In genomic region chr2:181459673-181460621, GRCm38 (mm10) we compare ENCODE assay signal across 8 mouse cellular contexts. TPM values are rescaled to one million over a fixed set of nuclear protein-coding genes. Genes with fewer than 3 reads are reported as not detected.
A peak's percentile ranks its signal among the peaks of the same experiment; 100 is the strongest.
DNase-seq lines count a peak whose midpoint lies in the region; ATAC-seq and TF ChIP-seq lines count a peak whose summit lies in the region.

No protein-coding gene starts in this region.

- DNase-seq in B cell, adult 2 months: peak; percentile 45 to 50
- peak; percentile 51 for DNase-seq in adrenal gland, adult 8-10 months
- peak; percentile 79 for DNase-seq in embryonic facial prominence, embryonic 10.5 days (ENCODE audit: low spot score)
- DNase-seq in heart, adult 2 months: peak; percentile 75 to 85
- DNase-seq in kidney, adult 18-20 months: peak; percentile 68
- peak; percentile 89 for DNase-seq in liver, embryonic 13.5 days
- peak; percentile 35 for DNase-seq in naive thymus-derived CD4-positive, alpha-beta T cell, adult 2 months (ENCODE audit: low read depth)

- TF ChIP-seq EP300 in heart, adult 2 months (IDR thresholded peaks at IDR 0.05; ENCODE audit: insufficient read depth, low read depth, low read length): no peak

- under 1% methylated on average over 71 of the region's 71 CpGs for WGBS in embryonic facial prominence, embryonic 10.5 days
- WGBS in heart, adult 2 months: 3% methylated on average over 69 of the region's 71 CpGs
- under 1% methylated on average over 67 of the region's 71 CpGs for WGBS in liver, embryonic 13.5 days (ENCODE audit: insufficient replicate concordance)
- 1% methylated on average over 70 of the region's 71 CpGs for WGBS in stomach, embryonic 16.5 days

- peak overlapping the region; percentile 100 for H3K4me2 ChIP-seq in liver, embryonic 13.5 days
- peak overlapping the region; percentile 99 for H3K4me2 ChIP-seq in stomach, embryonic 16.5 days (ENCODE audit: low read depth, low read length)

- ATAC-seq in liver, embryonic 13.5 days (ENCODE audit: low read depth): peak; percentile 88
- ATAC-seq in stomach, embryonic 16.5 days (ENCODE audit: insufficient read depth, low FRiP score): peak; percentile 39

- H3K4me3 ChIP-seq in embryonic facial prominence, embryonic 10.5 days: peak overlapping the region; percentile 98
- H3K4me3 ChIP-seq in heart, adult 2 months: peak overlapping the region; percentile 89
- peak overlapping the region; percentile 99 for H3K4me3 ChIP-seq in liver, embryonic 13.5 days (replicated peaks)
- H3K4me3 ChIP-seq in stomach, embryonic 16.5 days (replicated peaks; ENCODE audit: low read length): peak overlapping the region; percentile 67

- peaks cover 46% of the 10 kb centered on the region for H3K27me3 ChIP-seq in embryonic facial prominence, embryonic 10.5 days (replicated peaks; ENCODE audit: low read depth, poor library complexity, severe bottlenecking)
- no peaks in the 10 kb centered on the region for H3K27me3 ChIP-seq in heart, adult 2 months (ENCODE audit: control insufficient read depth, insufficient read depth, low read length)
- H3K27me3 ChIP-seq in liver, embryonic 13.5 days: peaks cover 4% of the 10 kb centered on the region; the same call in 1 of the 2 replicates
- H3K27me3 ChIP-seq in stomach, embryonic 16.5 days (ENCODE audit: control insufficient read depth, insufficient read depth, low read length): no peaks in the 10 kb centered on the region

- H3K4me1 ChIP-seq in embryonic facial prominence, embryonic 10.5 days: peaks cover 35% of the 10 kb centered on the region
- H3K4me1 ChIP-seq in heart, adult 2 months (ENCODE audit: control insufficient read depth, insufficient read depth, low read length): peaks cover 9% of the 10 kb centered on the region
- H3K4me1 ChIP-seq in liver, embryonic 13.5 days (replicated peaks): peaks cover 79% of the 10 kb centered on the region
- no peaks in the 10 kb centered on the region for H3K4me1 ChIP-seq in stomach, embryonic 16.5 days (ENCODE audit: control insufficient read depth, insufficient read depth, low read length)

- TF ChIP-seq POLR2A in heart, adult 2 months (IDR thresholded peaks at IDR 0.05; ENCODE audit: insufficient read depth, low read depth, low read length): peak; percentile 60

- H3K36me3 ChIP-seq in embryonic facial prominence, embryonic 10.5 days (replicated peaks): no peaks in the 10 kb centered on the region
- H3K36me3 ChIP-seq in heart, adult 2 months (ENCODE audit: control insufficient read depth, insufficient read depth, low read length): peaks cover 3% of the 10 kb centered on the region; the same call in 1 of the 2 replicates
- 0 out of 2 replicates have a peak, but pooled peaks cover 3% of the 10 kb centered on the region for H3K36me3 ChIP-seq in liver, embryonic 13.5 days
- H3K36me3 ChIP-seq in stomach, embryonic 16.5 days (ENCODE audit: control insufficient read depth, insufficient read depth, low read length): no peaks in the 10 kb centered on the region

- intact Hi-C loops in heart, adult 2 months (cut with DNase I): loop anchor here (2.0 kb wide), 2 partner anchors 37 to 59 kb away; partner anchors contain the start of gene Tpd52l2

- H3K9ac ChIP-seq in heart, adult 2 months (ENCODE audit: low read depth, low read length): peak overlapping the region; percentile 97
- peak overlapping the region; percentile 89 for H3K9ac ChIP-seq in liver, embryonic 13.5 days
- H3K9ac ChIP-seq in stomach, embryonic 16.5 days (ENCODE audit: low read length): peak overlapping the region; percentile 76

- H3K27ac ChIP-seq in embryonic facial prominence, embryonic 10.5 days (replicated peaks): peak overlapping the region; percentile 83
- H3K27ac ChIP-seq in heart, adult 2 months: peak overlapping the region; percentile 96
- H3K27ac ChIP-seq in liver, embryonic 13.5 days: peak overlapping the region; percentile 97
- peak overlapping the region; percentile 23 for H3K27ac ChIP-seq in stomach, embryonic 16.5 days (ENCODE audit: low read length)

- peak; percentile 40 for TF ChIP-seq CTCF in heart, adult 2 months (IDR thresholded peaks at IDR 0.05)

- H3K9me3 ChIP-seq in embryonic facial prominence, embryonic 10.5 days: no peaks in the 10 kb centered on the region
- no peaks in the 10 kb centered on the region for H3K9me3 ChIP-seq in liver, embryonic 13.5 days (replicated peaks)
- no peaks in the 10 kb centered on the region for H3K9me3 ChIP-seq in stomach, embryonic 16.5 days (replicated peaks; ENCODE audit: control insufficient read depth, low read length)

- H3K79me2 ChIP-seq in heart, adult 2 months (replicated peaks; ENCODE audit: control insufficient read depth, insufficient read depth, low read length): peaks cover 3% of the 10 kb centered on the region

RNA-seq across cellular contexts. Expression of gene Zbtb46, which starts 0.7 kb away (rescaled TPM):
- 10 to 100 TPM; 14.0 to 25.1 (median 17.7) TPM for total RNA-seq in adrenal gland, adult 8-10 months (2022)
- polyA plus RNA-seq in embryonic facial prominence, embryonic 10.5 days (2016; fragmentation: Nextera tagmentation; extraction: Ambion mirVana): 16.4 and 20.1 TPM in 2 replicates
- total RNA-seq in heart, adult 2 months (2021): 10 to 100 TPM; 10.7 to 13.2 TPM
- polyA plus RNA-seq in heart, adult 2 months (2012; rRNA removed): 8.3 and 14.9 TPM in 2 replicates
- 10.2 and 10.7 TPM in 2 replicates for polyA plus RNA-seq in liver, embryonic 13.5 days (2015; fragmentation: Nextera tagmentation; extraction: Ambion mirVana)
- polyA plus RNA-seq in stomach, embryonic 16.5 days (2015; fragmentation: Nextera tagmentation; extraction: Ambion mirVana): 7.9 and 9.7 TPM in 2 replicates

RNA-seq across cellular contexts. Expression of gene Abhd16b, which starts 33.1 kb away (rescaled TPM):
- total RNA-seq in adrenal gland, adult 8-10 months (2022): not detected
- 0.11 and 0.16 TPM in 2 replicates for polyA plus RNA-seq in embryonic facial prominence, embryonic 10.5 days (2016; fragmentation: Nextera tagmentation; extraction: Ambion mirVana)
- not detected for total RNA-seq in heart, adult 2 months (2021)
- not detected in 2 replicates for polyA plus RNA-seq in heart, adult 2 months (2012; rRNA removed)
- 0.06 TPM in 2 replicates for polyA plus RNA-seq in liver, embryonic 13.5 days (2015; fragmentation: Nextera tagmentation; extraction: Ambion mirVana)
- polyA plus RNA-seq in stomach, embryonic 16.5 days (2015; fragmentation: Nextera tagmentation; extraction: Ambion mirVana): 0.12 and 0.16 TPM in 2 replicates

RNA-seq across cellular contexts. Expression of gene Tpd52l2, which starts 37.0 kb away (rescaled TPM):
- 100 to 1,000 TPM; 117 to 138 (median 127) TPM for total RNA-seq in adrenal gland, adult 8-10 months (2022)
- 173 and 174 TPM in 2 replicates for polyA plus RNA-seq in embryonic facial prominence, embryonic 10.5 days (2016; fragmentation: Nextera tagmentation; extraction: Ambion mirVana)
- total RNA-seq in heart, adult 2 months (2021): 10 to 100 TPM; 56.8 to 58.7 TPM
- 61.1 and 93.6 TPM in 2 replicates for polyA plus RNA-seq in heart, adult 2 months (2012; rRNA removed)
- polyA plus RNA-seq in liver, embryonic 13.5 days (2015; fragmentation: Nextera tagmentation; extraction: Ambion mirVana): 83.0 and 87.8 TPM in 2 replicates
- 139 and 142 TPM in 2 replicates for polyA plus RNA-seq in stomach, embryonic 16.5 days (2015; fragmentation: Nextera tagmentation; extraction: Ambion mirVana)

Comparison
In these comparisons a context has a peak if more than half of its experiments do, and no peak if none do; other contexts are left out.
1. Peak in every context shown above with its lines: DNase-seq, ATAC-seq, H3K4me3 ChIP-seq and H3K27ac ChIP-seq.
2. DNase-seq: peak in every context shown above with its lines; median percentile 89 in liver, embryonic 13.5 days; 80 in heart, adult 2 months; 79 in embryonic facial prominence, embryonic 10.5 days; 68 in kidney, adult 18-20 months; 51 in adrenal gland, adult 8-10 months; 48 in B cell, adult 2 months; 35 in naive thymus-derived CD4-positive, alpha-beta T cell, adult 2 months.
3. H3K27ac ChIP-seq: peak in every context shown above with its lines; median percentile 97 in liver, embryonic 13.5 days; 96 in heart, adult 2 months; 83 in embryonic facial prominence, embryonic 10.5 days; 23 in stomach, embryonic 16.5 days.